Mouse (Mus musculus): ENCODE measurements around the gene Zeb2. TPM values are rescaled to one million over a fixed set of nuclear protein-coding genes. Genes with fewer than 3 reads are reported as not detected.
A peak's percentile ranks its signal among the peaks of the same experiment; 100 is the strongest.

Zeb2 gene
- polyA plus RNA-seq (2015; fragmentation: Nextera tagmentation; extraction: Ambion mirVana): 13.1 and 14.2 TPM in 2 replicates

- ATAC-seq: peak; percentile 22; the same call in 1 of the 2 replicates
- H3K9ac ChIP-seq (ENCODE audit: low read depth, low read length): peak within 1 kb of the TSS; percentile 53
- H3K4me2 ChIP-seq (replicated peaks; ENCODE audit: low read depth): peak within 1 kb of the TSS; percentile 72
- H3K27me3 ChIP-seq (replicated peaks; ENCODE audit: control insufficient read depth, insufficient read depth, low read length): peaks cover 45% of the 10 kb centered on the region
- H3K4me1 ChIP-seq (replicated peaks; ENCODE audit: control insufficient read depth, insufficient read depth, low read length): no peaks in the 10 kb centered on the region
- TF ChIP-seq CTCF (IDR thresholded peaks at IDR 0.05; ENCODE audit: low read depth): no peak
- H3K9me3 ChIP-seq (ENCODE audit: control insufficient read depth): no peaks in the 10 kb centered on the region
- H3K36me3 ChIP-seq (ENCODE audit: control insufficient read depth, insufficient read depth): no peaks in the 10 kb centered on the region
- peak within 1 kb of the TSS; percentile 70 for H3K27ac ChIP-seq (ENCODE audit: low read depth, low read length)
- peak within 1 kb of the TSS; percentile 58 for H3K4me3 ChIP-seq (ENCODE audit: low read depth, low read length)
- WGBS: 1% methylated on average over 38 of the region's 39 CpGs
Observed at GRCm38 (mm10) chr2:45117087-45117561, at the start of gene Zeb2. TSS of gene Zeb2 (minus strand) at chr2:45117395.

- no peaks in the 10 kb centered on the region for H3K4me1 ChIP-seq (replicated peaks; ENCODE audit: control insufficient read depth, insufficient read depth, low read length)
- 87% methylated on average over 5 of the region's 5 CpGs for WGBS
Observed at GRCm38 (mm10) chr2:45158785-45159184, 41.6 kb upstream of the Zeb2 start.

DNA sequence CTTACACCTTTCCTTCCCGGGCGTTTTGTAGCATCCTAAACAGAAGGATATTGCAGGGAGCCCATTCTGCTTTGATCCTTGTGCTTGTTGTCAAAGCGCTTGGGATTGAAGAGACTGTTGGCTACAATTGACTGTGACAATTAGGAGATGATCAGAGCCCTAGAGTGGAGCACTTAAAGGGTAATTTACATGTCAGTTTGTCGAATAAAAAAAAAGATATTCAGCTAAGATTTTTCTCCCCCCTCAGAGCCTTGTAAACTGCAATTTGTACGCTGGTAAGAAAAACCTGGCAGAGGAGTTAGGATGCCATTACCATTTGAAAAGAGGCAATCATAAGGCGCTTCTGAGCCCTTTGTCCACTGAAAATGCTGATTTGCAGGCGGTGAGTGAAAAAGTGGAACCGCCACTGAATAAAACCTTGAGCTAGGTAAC, 41.2 kb upstream of the Zeb2 start:
- H3K27me3 ChIP-seq (replicated peaks; ENCODE audit: control insufficient read depth, insufficient read depth, low read length): no peaks in the 10 kb centered on the region
- no peak overlapping the region for H3K4me3 ChIP-seq (ENCODE audit: low read depth, low read length)
- H3K27ac ChIP-seq (ENCODE audit: low read depth, low read length): no peak overlapping the region
- no peak for ATAC-seq
- H3K9me3 ChIP-seq (ENCODE audit: control insufficient read depth): no peaks in the 10 kb centered on the region
- H3K36me3 ChIP-seq (ENCODE audit: control insufficient read depth, insufficient read depth): no peaks in the 10 kb centered on the region
- WGBS: 56% methylated on average over 8 of the region's 8 CpGs
- H3K9ac ChIP-seq (ENCODE audit: low read depth, low read length): no peak overlapping the region
- TF ChIP-seq CTCF (IDR thresholded peaks at IDR 0.05; ENCODE audit: low read depth): no peak
- no peak overlapping the region for H3K4me2 ChIP-seq (replicated peaks; ENCODE audit: low read depth)
- no peaks in the 10 kb centered on the region for H3K4me1 ChIP-seq (replicated peaks; ENCODE audit: control insufficient read depth, insufficient read depth, low read length)

More at GRCm38 (mm10) chr2:45158785-45159184, 41.6 kb upstream of the Zeb2 start:
- H3K9ac ChIP-seq (ENCODE audit: low read depth, low read length): no peak overlapping the region
- no peak overlapping the region for H3K4me2 ChIP-seq (replicated peaks; ENCODE audit: low read depth)
- no peak for ATAC-seq
- TF ChIP-seq CTCF (IDR thresholded peaks at IDR 0.05; ENCODE audit: low read depth): no peak
- H3K27ac ChIP-seq (ENCODE audit: low read depth, low read length): no peak overlapping the region
- H3K27me3 ChIP-seq (replicated peaks; ENCODE audit: control insufficient read depth, insufficient read depth, low read length): no peaks in the 10 kb centered on the region
- no peaks in the 10 kb centered on the region for H3K9me3 ChIP-seq (ENCODE audit: control insufficient read depth)
- no peak overlapping the region for H3K4me3 ChIP-seq (ENCODE audit: low read depth, low read length)
- no peaks in the 10 kb centered on the region for H3K36me3 ChIP-seq (ENCODE audit: control insufficient read depth, insufficient read depth)

DNA sequence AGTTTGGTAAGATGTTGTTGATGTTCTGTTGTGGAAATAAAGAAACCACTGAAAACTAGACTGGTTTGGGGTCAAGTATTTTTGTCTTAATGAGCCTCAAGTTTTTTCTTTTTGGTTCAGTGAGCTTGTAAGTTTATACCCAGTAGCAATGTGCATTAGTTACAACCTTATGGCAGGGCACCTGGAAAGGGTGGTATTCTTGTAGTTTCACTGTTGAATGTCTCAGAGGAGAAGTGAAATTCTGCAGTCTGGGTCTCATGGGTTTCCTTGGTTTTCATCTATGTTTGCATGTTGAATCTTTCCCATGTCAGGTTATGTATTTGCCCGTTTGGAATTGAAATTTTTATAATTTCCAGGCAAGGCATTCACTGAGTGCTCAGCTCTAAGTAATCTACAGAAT, 36.1 kb upstream of the Zeb2 start:
- Histone ChIP-seq H3K27ac (ENCODE audit: low read depth, low read length) (no peak overlapping the region), H3K36me3 (ENCODE audit: control insufficient read depth, insufficient read depth) (no peaks in the 10 kb centered on the region), H3K27me3 (replicated peaks; ENCODE audit: control insufficient read depth, insufficient read depth, low read length) (no peaks in the 10 kb centered on the region), H3K4me2 (replicated peaks; ENCODE audit: low read depth) (no peak overlapping the region), H3K9me3 (ENCODE audit: control insufficient read depth) (no peaks in the 10 kb centered on the region), H3K4me1 (replicated peaks; ENCODE audit: control insufficient read depth, insufficient read depth, low read length) (no peaks in the 10 kb centered on the region), H3K4me3 (ENCODE audit: low read depth, low read length) (no peak overlapping the region), H3K9ac (ENCODE audit: low read depth, low read length) (no peak overlapping the region)
- no peak for TF ChIP-seq CTCF (IDR thresholded peaks at IDR 0.05; ENCODE audit: low read depth)
- WGBS: 65% methylated on average over 1 of the region's 1 CpGs
- no peak for ATAC-seq

DNA sequence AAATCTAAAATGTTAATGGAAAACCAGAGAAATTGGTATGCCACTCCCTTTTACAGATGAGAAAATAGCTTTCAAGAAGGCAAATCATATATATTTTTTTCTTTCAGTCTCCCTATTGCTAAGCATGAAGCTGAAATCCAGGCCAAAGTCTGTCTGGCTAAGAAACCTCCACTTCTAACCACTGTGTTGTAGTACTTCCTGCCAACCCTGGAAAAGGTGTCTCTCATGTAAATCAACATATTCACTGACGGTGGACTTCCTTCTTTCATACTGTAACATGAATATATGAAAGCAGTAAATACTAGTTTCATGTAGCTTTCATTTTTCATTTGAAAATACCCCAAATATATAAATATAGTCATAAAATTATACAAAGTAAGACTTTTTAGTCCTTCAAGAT, 26.0 kb upstream of the Zeb2 start:
- H3K4me2 ChIP-seq (replicated peaks; ENCODE audit: low read depth): no peak overlapping the region
- no peak overlapping the region for H3K27ac ChIP-seq (ENCODE audit: low read depth, low read length)
- no peak overlapping the region for H3K9ac ChIP-seq (ENCODE audit: low read depth, low read length)
- no peak for TF ChIP-seq CTCF (IDR thresholded peaks at IDR 0.05; ENCODE audit: low read depth)
- H3K4me3 ChIP-seq (ENCODE audit: low read depth, low read length): no peak overlapping the region
- no peaks in the 10 kb centered on the region for H3K27me3 ChIP-seq (replicated peaks; ENCODE audit: control insufficient read depth, insufficient read depth, low read length)
- H3K36me3 ChIP-seq (ENCODE audit: control insufficient read depth, insufficient read depth): no peaks in the 10 kb centered on the region
- no peak for ATAC-seq
- H3K9me3 ChIP-seq (ENCODE audit: control insufficient read depth): no peaks in the 10 kb centered on the region
- 72% methylated on average over 1 of the region's 1 CpGs for WGBS
- no peaks in the 10 kb centered on the region for H3K4me1 ChIP-seq (replicated peaks; ENCODE audit: control insufficient read depth, insufficient read depth, low read length)

GRCm38 (mm10) chr2:45138906-45139305, 21.7 kb upstream of the Zeb2 start:
- 76% methylated on average over 6 of the region's 6 CpGs for WGBS
- Histone ChIP-seq H3K27me3 (replicated peaks; ENCODE audit: control insufficient read depth, insufficient read depth, low read length) (no peaks in the 10 kb centered on the region), H3K9ac (ENCODE audit: low read depth, low read length) (no peak overlapping the region), H3K4me2 (replicated peaks; ENCODE audit: low read depth) (no peak overlapping the region), H3K4me3 (ENCODE audit: low read depth, low read length) (no peak overlapping the region), H3K9me3 (ENCODE audit: control insufficient read depth) (no peaks in the 10 kb centered on the region), H3K4me1 (replicated peaks; ENCODE audit: control insufficient read depth, insufficient read depth, low read length) (no peaks in the 10 kb centered on the region), H3K27ac (ENCODE audit: low read depth, low read length) (no peak overlapping the region), H3K36me3 (ENCODE audit: control insufficient read depth, insufficient read depth) (no peaks in the 10 kb centered on the region)
- no peak for TF ChIP-seq CTCF (IDR thresholded peaks at IDR 0.05; ENCODE audit: low read depth)
- ATAC-seq: no peak

GRCm38 (mm10) chr2:45136783-45137182, 19.6 kb upstream of the Zeb2 start:
- no peaks in the 10 kb centered on the region for H3K27me3 ChIP-seq (replicated peaks; ENCODE audit: control insufficient read depth, insufficient read depth, low read length)
- 89% methylated on average over 2 of the region's 2 CpGs for WGBS
- no peaks in the 10 kb centered on the region for H3K4me1 ChIP-seq (replicated peaks; ENCODE audit: control insufficient read depth, insufficient read depth, low read length)
- H3K9me3 ChIP-seq (ENCODE audit: control insufficient read depth): no peaks in the 10 kb centered on the region
- H3K4me2 ChIP-seq (replicated peaks; ENCODE audit: low read depth): no peak overlapping the region
- no peak for ATAC-seq
- TF ChIP-seq CTCF (IDR thresholded peaks at IDR 0.05; ENCODE audit: low read depth): no peak
- H3K27ac ChIP-seq (ENCODE audit: low read depth, low read length): no peak overlapping the region
- no peak overlapping the region for H3K4me3 ChIP-seq (ENCODE audit: low read depth, low read length)
- H3K9ac ChIP-seq (ENCODE audit: low read depth, low read length): no peak overlapping the region
- no peaks in the 10 kb centered on the region for H3K36me3 ChIP-seq (ENCODE audit: control insufficient read depth, insufficient read depth)

All from intestine, postnatal 0 days (tissue).